Comparison of ENCODE assay signal across 14 mouse cellular contexts in genomic region chr12:24878735-24879362, GRCm38 (mm10). TPM values are rescaled to one million over a fixed set of nuclear protein-coding genes. Genes with fewer than 3 reads are reported as not detected.
DNase-seq lines count a peak whose midpoint lies in the region; ATAC-seq and TF ChIP-seq lines count a peak whose summit lies in the region.
"Had no signal": no experiment of that assay in that cellular context is flagged by ENCODE, and none has a peak within 500 bp of the region (broad histone marks: within the 10 kb centered on the region; RNA-seq: fewer than 3 reads in every experiment).

No protein-coding gene starts in this region.

- no peaks in the 10 kb centered on the region for H3K27me3 ChIP-seq in kidney, embryonic 14.5 days (ENCODE audit: control insufficient read depth, insufficient read depth, low read length)
- H3K27me3 ChIP-seq in embryonic facial prominence, embryonic 14.5 days (replicated peaks; ENCODE audit: control insufficient read depth, insufficient read depth, low read length), result no peaks in the 10 kb centered on the region
- H3K27me3 ChIP-seq in limb, embryonic 14.5 days (ENCODE audit: control insufficient read depth, insufficient read depth, low read length), result no peaks in the 10 kb centered on the region
- no peaks in the 10 kb centered on the region for H3K27me3 ChIP-seq in midbrain, embryonic 16.5 days (ENCODE audit: control insufficient read depth, insufficient read depth, low read depth, low read length)
- H3K27me3 ChIP-seq: forebrain, embryonic 12.5 days; Patski had no signal

- H3K9me3 ChIP-seq in kidney, embryonic 14.5 days (ENCODE audit: control insufficient read depth, low read length), result no peaks in the 10 kb centered on the region
- H3K9me3 ChIP-seq in embryonic facial prominence, embryonic 14.5 days (ENCODE audit: control insufficient read depth, low read length), result no peaks in the 10 kb centered on the region
- H3K9me3 ChIP-seq in limb, embryonic 14.5 days (ENCODE audit: control insufficient read depth, low read length), result no peaks in the 10 kb centered on the region
- H3K9me3 ChIP-seq in midbrain, embryonic 16.5 days (replicated peaks; ENCODE audit: control insufficient read depth, low read length, poor library complexity, severe bottlenecking), result no peaks in the 10 kb centered on the region
- H3K9me3 ChIP-seq: forebrain, embryonic 12.5 days had no signal

- H3K9ac ChIP-seq in kidney, embryonic 14.5 days (ENCODE audit: low read depth, low read length), result no peak overlapping the region
- no peak overlapping the region for H3K9ac ChIP-seq in embryonic facial prominence, embryonic 14.5 days (ENCODE audit: low read depth, low read length)
- H3K9ac ChIP-seq in limb, embryonic 14.5 days (ENCODE audit: low read depth, low read length, severe bottlenecking), result no peak overlapping the region
- no peak overlapping the region for H3K9ac ChIP-seq in midbrain, embryonic 16.5 days (ENCODE audit: low read depth, low read length)
- H3K9ac ChIP-seq: forebrain, embryonic 12.5 days had no signal

- no peak for DNase-seq in kidney, adult 8-10 months
- no peak for DNase-seq in embryonic facial prominence, embryonic 14.5 days (ENCODE audit: low spot score)
- DNase-seq in limb, embryonic 14.5 days (ENCODE audit: low spot score), result no peak
- no peak for DNase-seq in yolk sac, embryonic 10.5 days (ENCODE audit: low spot score)
- no peak for DNase-seq in frontal cortex, postnatal 14 days (ENCODE audit: low spot score in 2 of 2)
- DNase-seq: adrenal gland, postnatal 14 days; heart, postnatal 36 days; layer of hippocampus, postnatal 36 days had no signal

- H3K4me3 ChIP-seq in kidney, embryonic 14.5 days (ENCODE audit: low read length), result no peak overlapping the region
- H3K4me3 ChIP-seq in embryonic facial prominence, embryonic 14.5 days (ENCODE audit: low read depth, low read length), result no peak overlapping the region
- no peak overlapping the region for H3K4me3 ChIP-seq in limb, embryonic 14.5 days (replicated peaks; ENCODE audit: low read length)
- no peak overlapping the region for H3K4me3 ChIP-seq in midbrain, embryonic 16.5 days (ENCODE audit: low read depth, low read length)
- H3K4me3 ChIP-seq: forebrain, embryonic 12.5 days had no signal

- no peak overlapping the region for H3K27ac ChIP-seq in kidney, embryonic 14.5 days (ENCODE audit: low read depth, low read length)
- H3K27ac ChIP-seq in embryonic facial prominence, embryonic 14.5 days (replicated peaks; ENCODE audit: low read depth, low read length), result no peak overlapping the region
- H3K27ac ChIP-seq in limb, embryonic 14.5 days (replicated peaks; ENCODE audit: low read depth, low read length), result no peak overlapping the region
- H3K27ac ChIP-seq in midbrain, embryonic 16.5 days (ENCODE audit: low read length), result no peak overlapping the region; the same call in 1 of the 2 replicates
- H3K27ac ChIP-seq: forebrain, embryonic 12.5 days; kidney, postnatal 0 days had no signal

- peak; percentile 78; the same call in 1 of the 2 replicates for ATAC-seq in kidney, embryonic 14.5 days (ENCODE audit: low FRiP score, low TSS enrichment)
- ATAC-seq in embryonic facial prominence, embryonic 14.5 days (ENCODE audit: low read depth), result 0 out of 2 replicates have a peak, but pooled peaks have one; percentile 22
- peak; percentile 53 for ATAC-seq in limb, embryonic 14.5 days (ENCODE audit: low FRiP score, low read depth)
- peak; percentile 82 for ATAC-seq in midbrain, embryonic 16.5 days
- ATAC-seq: Patski had no signal

- WGBS in kidney, embryonic 14.5 days, result 45% methylated on average over 5 of the region's 5 CpGs
- WGBS in embryonic facial prominence, embryonic 14.5 days, result 48% methylated on average over 5 of the region's 5 CpGs
- WGBS in limb, embryonic 14.5 days, result 47% methylated on average over 5 of the region's 5 CpGs
- 33% methylated on average over 5 of the region's 5 CpGs for WGBS in midbrain, embryonic 16.5 days

- no peak for TF ChIP-seq POLR2A in limb, embryonic 14.5 days (IDR thresholded peaks at IDR 0.05; ENCODE audit: borderline replicate concordance, extremely low read depth, insufficient read depth, insufficient read length)

- peaks cover 20% of the 10 kb centered on the region; the same call in 1 of the 2 replicates for H3K4me1 ChIP-seq in kidney, embryonic 14.5 days (ENCODE audit: control insufficient read depth, insufficient read depth, low read length)
- H3K4me1 ChIP-seq in embryonic facial prominence, embryonic 14.5 days (ENCODE audit: control insufficient read depth, insufficient read depth, low read length), result peaks cover 20% of the 10 kb centered on the region
- H3K4me1 ChIP-seq in limb, embryonic 14.5 days (ENCODE audit: control insufficient read depth, insufficient read depth, low read length), result peaks cover 27% of the 10 kb centered on the region
- H3K4me1 ChIP-seq in midbrain, embryonic 16.5 days (ENCODE audit: control insufficient read depth, insufficient read depth, low read length), result peaks cover 6% of the 10 kb centered on the region; the same call in 1 of the 2 replicates

- H3K36me3 ChIP-seq in kidney, embryonic 14.5 days (ENCODE audit: control insufficient read depth, insufficient read depth, low read length), result peaks cover 8% of the 10 kb centered on the region
- peaks cover 16% of the 10 kb centered on the region for H3K36me3 ChIP-seq in embryonic facial prominence, embryonic 14.5 days (ENCODE audit: control insufficient read depth, insufficient read depth, low read length)
- H3K36me3 ChIP-seq in limb, embryonic 14.5 days (ENCODE audit: control insufficient read depth, insufficient read depth, low read length), result peaks cover 17% of the 10 kb centered on the region
- H3K36me3 ChIP-seq in midbrain, embryonic 16.5 days (ENCODE audit: control insufficient read depth, insufficient read depth, low read length), result peaks cover 4% of the 10 kb centered on the region; the same call in 1 of the 2 replicates

- no peak overlapping the region for H3K4me2 ChIP-seq in kidney, embryonic 14.5 days (replicated peaks; ENCODE audit: low read depth, low read length)
- no peak overlapping the region for H3K4me2 ChIP-seq in embryonic facial prominence, embryonic 14.5 days (ENCODE audit: low read depth, low read length)
- H3K4me2 ChIP-seq in limb, embryonic 14.5 days (replicated peaks; ENCODE audit: low read depth, low read length, severe bottlenecking), result no peak overlapping the region
- no peak overlapping the region for H3K4me2 ChIP-seq in midbrain, embryonic 16.5 days (ENCODE audit: low read length)
- H3K4me2 ChIP-seq: forebrain, embryonic 12.5 days had no signal

RNA-seq across cellular contexts. Expression of gene Mboat2, which starts 48.2 kb away (rescaled TPM):
- 23.5 and 45.1 TPM in 2 replicates for polyA plus RNA-seq in kidney, embryonic 14.5 days (2014; fragmentation: Nextera tagmentation; extraction: Ambion mirVana)
- polyA plus RNA-seq in embryonic facial prominence, embryonic 14.5 days (2014; fragmentation: Nextera tagmentation; extraction: Ambion mirVana), result 50.5 and 55.5 TPM in 2 replicates
- polyA plus RNA-seq in limb, embryonic 14.5 days (2012; rRNA removed), result 24.7 and 25.2 TPM in 2 replicates
- polyA plus RNA-seq in limb, embryonic 14.5 days (2014; fragmentation: Nextera tagmentation; extraction: Ambion mirVana), result 66.4 and 70.5 TPM in 2 replicates
- polyA plus RNA-seq in midbrain, embryonic 16.5 days (2015; fragmentation: Nextera tagmentation; extraction: Ambion mirVana), result 69.0 and 74.4 TPM in 2 replicates
- polyA plus RNA-seq: liver, adult 2 months had no signal

Comparison
In these comparisons a context has a peak if more than half of its experiments do, and no peak if none do; other contexts are left out.
1. ATAC-seq: peak in every context shown above with its lines; median percentile 82 in midbrain, embryonic 16.5 days; 78 in kidney, embryonic 14.5 days; 53 in limb, embryonic 14.5 days; 22 in embryonic facial prominence, embryonic 14.5 days.